Mouse (Mus musculus) liver, embryonic 14.5 days (tissue): ENCODE results near the gene Vsig2.

ENCODE experiments used
- CTCF ChIP-seq: IDR thresholded peaks from 2 replicates; pipeline ENCODE4 v1.5.1; 2016; ENCODE audit warnings: antibody characterized with exemption, low read depth, control low read depth
- EP300 ChIP-seq: IDR thresholded peaks from 2 replicates; pipeline ENCODE4 v1.6.1; 2016; ENCODE audit warnings: antibody characterized with exemption, low read depth

DNA sequence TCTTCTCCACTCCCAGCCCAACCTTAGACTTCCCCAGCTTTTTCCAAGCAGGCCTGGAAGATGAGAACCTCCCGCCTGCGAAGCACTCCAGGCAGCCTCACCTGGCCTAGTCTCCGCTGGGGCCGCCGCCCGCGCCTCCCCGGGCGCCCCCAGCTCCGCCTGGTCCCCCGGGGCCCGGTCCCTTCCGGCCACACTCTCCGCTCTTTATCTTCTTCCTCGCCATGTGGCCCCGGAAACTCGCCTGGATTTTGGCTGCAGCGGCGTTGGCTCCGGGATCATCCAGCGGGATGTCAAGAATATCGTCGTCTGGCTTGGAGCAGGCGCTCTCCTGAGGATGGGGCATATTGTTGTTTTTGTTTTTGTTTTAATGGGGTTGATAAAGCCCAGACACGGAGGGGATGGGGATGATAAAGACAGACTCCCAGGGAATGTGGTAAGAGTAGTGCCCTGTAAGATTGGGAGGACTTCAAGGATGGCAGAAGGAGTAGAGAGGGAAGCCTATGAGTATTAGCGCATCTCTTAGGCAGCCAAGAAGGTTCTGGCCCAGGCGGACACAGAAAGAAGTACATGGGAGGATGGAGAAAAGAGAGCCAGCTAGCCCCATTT, 6.9 kb downstream of the Vsig2 start:
- TF ChIP-seq CTCF (no peak), EP300 (no peak)
